9 mouse cellular contexts compared by ENCODE assay signal in the genomic region with DNA sequence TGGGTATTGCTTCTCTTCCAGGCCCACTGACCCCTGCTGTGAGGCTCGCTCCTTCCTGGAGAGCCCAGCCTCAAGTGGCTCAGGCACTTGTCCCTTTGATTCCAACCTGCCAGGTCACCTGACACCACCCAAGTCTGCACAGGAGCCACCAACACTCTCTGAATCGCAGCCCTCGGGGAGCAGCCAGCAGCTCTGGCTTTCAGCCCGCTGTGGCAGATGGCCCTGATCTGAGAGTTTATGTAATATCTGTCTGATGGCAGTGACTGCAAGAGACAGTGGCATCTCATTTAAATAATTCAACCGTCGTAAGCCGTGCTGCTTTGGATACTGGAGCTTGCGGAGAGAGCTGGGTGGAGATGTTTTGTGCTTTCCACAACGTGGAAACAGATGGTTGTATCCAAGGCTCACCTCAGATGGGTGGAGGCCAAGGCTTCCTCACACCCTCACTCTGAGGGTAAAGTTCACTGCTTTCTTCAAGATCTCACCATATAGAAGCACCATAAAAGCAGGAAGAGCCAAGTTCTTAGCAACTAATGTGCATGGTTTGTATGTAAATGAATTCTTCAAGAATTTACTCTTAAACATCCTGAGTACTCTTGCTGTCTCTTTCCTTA. TPM values are rescaled to one million over a fixed set of nuclear protein-coding genes. Genes with fewer than 3 reads are reported as not detected.
DNase-seq lines count a peak whose midpoint lies in the region; ATAC-seq and TF ChIP-seq lines count a peak whose summit lies in the region.
"Had no signal": no experiment of that assay in that cellular context is flagged by ENCODE, and none has a peak within 500 bp of the region (broad histone marks: within the 10 kb centered on the region; RNA-seq: fewer than 3 reads in every experiment).

No protein-coding gene starts in this region.

- no peak overlapping the region for H3K27ac ChIP-seq in heart, embryonic 12.5 days (ENCODE audit: poor library complexity, severe bottlenecking)
- H3K27ac ChIP-seq in gastrocnemius, adult 2 months = no peak overlapping the region
- no peak overlapping the region for H3K27ac ChIP-seq in midbrain, postnatal 0 days (ENCODE audit: low read depth, low read length)
- H3K27ac ChIP-seq: kidney, postnatal 0 days had no signal

- no peaks in the 10 kb centered on the region for H3K9me3 ChIP-seq in heart, embryonic 12.5 days (replicated peaks)
- H3K9me3 ChIP-seq in midbrain, postnatal 0 days (ENCODE audit: low read length) = no peaks in the 10 kb centered on the region

- DNase-seq in heart, adult 9 months (ENCODE audit: low spot score in 2 of 2) = peak; percentile 38 to 49
- DNase-seq in gastrocnemius, adult 2 months = peak; percentile 92
- peak; percentile 91 to 93 for DNase-seq in layer of hippocampus, adult 8-10 months (ENCODE audit: low spot score in 2 of 2)
- DNase-seq in midbrain, postnatal 0 days (ENCODE audit: low spot score) = peak; percentile 80
- DNase-seq in urinary bladder, adult 18-20 months (ENCODE audit: low spot score in 2 of 2) = no peak
- no peak for DNase-seq in urinary bladder, postnatal 4 days (ENCODE audit: low spot score in 2 of 2)

- no peak overlapping the region for H3K4me3 ChIP-seq in heart, embryonic 12.5 days
- no peak overlapping the region for H3K4me3 ChIP-seq in gastrocnemius, adult 2 months
- H3K4me3 ChIP-seq in midbrain, postnatal 0 days (ENCODE audit: low read depth, low read length) = no peak overlapping the region

- H3K4me1 ChIP-seq in heart, embryonic 12.5 days (replicated peaks) = peaks cover 54% of the 10 kb centered on the region
- H3K4me1 ChIP-seq in midbrain, postnatal 0 days (ENCODE audit: insufficient read depth, low read length) = 0 out of 2 replicates have a peak, but pooled peaks cover 3% of the 10 kb centered on the region

- intact Hi-C loops in gastrocnemius, adult 2 months (cut with DNase I) = no loop called here

- WGBS in heart, embryonic 12.5 days = 50% methylated on average over 9 of the region's 9 CpGs
- WGBS in midbrain, postnatal 0 days = 33% methylated on average over 9 of the region's 9 CpGs

- no peak for TF ChIP-seq CTCF in gastrocnemius, adult 2 months (IDR thresholded peaks at IDR 0.05)
- no peak for TF ChIP-seq CTCF in midbrain, postnatal 0 days (IDR thresholded peaks at IDR 0.05)

- no peak for ATAC-seq in heart, embryonic 12.5 days (ENCODE audit: insufficient number of reproducible peaks, low FRiP score)
- ATAC-seq in cerebellum, adult (ENCODE audit: insufficient number of reproducible peaks, low FRiP score, low TSS enrichment) = peak; percentile 89
- ATAC-seq in midbrain, postnatal 0 days (ENCODE audit: low FRiP score) = no peak

- no peaks in the 10 kb centered on the region for H3K27me3 ChIP-seq in heart, embryonic 12.5 days (replicated peaks)
- no peaks in the 10 kb centered on the region for H3K27me3 ChIP-seq in midbrain, postnatal 0 days (ENCODE audit: insufficient read depth, low read length)

- H3K4me2 ChIP-seq in heart, embryonic 12.5 days = no peak overlapping the region
- H3K4me2 ChIP-seq in midbrain, postnatal 0 days (ENCODE audit: low read depth, low read length, poor library complexity, severe bottlenecking) = no peak overlapping the region

- H3K36me3 ChIP-seq in heart, embryonic 12.5 days = no peaks in the 10 kb centered on the region
- H3K36me3 ChIP-seq in midbrain, postnatal 0 days (ENCODE audit: insufficient read depth, low read length) = no peaks in the 10 kb centered on the region

- no peak overlapping the region for H3K9ac ChIP-seq in heart, embryonic 12.5 days
- H3K9ac ChIP-seq in midbrain, postnatal 0 days (replicated peaks; ENCODE audit: low read length, poor library complexity, severe bottlenecking) = no peak overlapping the region

RNA-seq across cellular contexts. Expression of a gene that starts 24.9 kb away (rescaled TPM):
- 2.3 and 2.5 TPM in 2 replicates for polyA plus RNA-seq in heart, embryonic 12.5 days (2016; fragmentation: Nextera tagmentation; extraction: Ambion mirVana)
- total RNA-seq in gastrocnemius, adult 2 months (2021) = 1 to 10 TPM in 1 of 2 experiments, under 1 TPM in 1; 0.84 to 1.3 TPM
- total RNA-seq in layer of hippocampus, adult 8-10 months (2022) = 1 to 10 TPM; 4.3 to 5.0 (median 4.8) TPM
- total RNA-seq in midbrain, postnatal 0 days (2014; rRNA removed) = 6.1 and 8.7 TPM in 2 replicates
- 0.77 and 1.4 TPM in 2 replicates for polyA plus RNA-seq in midbrain, postnatal 0 days (2015; fragmentation: Nextera tagmentation; extraction: Ambion mirVana)

Comparison
In these comparisons a context has a peak if more than half of its experiments do, and no peak if none do; other contexts are left out.
1. DNase-seq: peak in heart, adult 9 months (2 of 2), gastrocnemius, adult 2 months (single experiment), layer of hippocampus, adult 8-10 months (2 of 2) and midbrain, postnatal 0 days (single experiment); none in urinary bladder, adult 18-20 months (0 of 2) and urinary bladder, postnatal 4 days (0 of 2).